Mouse (Mus musculus) effector memory CD4-positive, alpha-beta T cell, adult 7 months (primary cell): ENCODE data around the gene BC049352. TPM values are rescaled to one million over a fixed set of nuclear protein-coding genes. Genes with fewer than 3 reads are reported as not detected.

ENCODE experiments used
- polyA plus RNA-seq: library from polyadenylated mRNA; unstranded; fragments of 100-300 nt; shearing (Covaris generic); gene quantifications from one replicate; pipeline ENCODE4 v1.2.1, GENCODE M21; 2017

BC049352 gene
- polyA plus RNA-seq = 0.35 TPM

GRCm38 (mm10) chr9:45181770-45182169, at the start of gene BC049352:
TSS of gene BC049352 (plus strand) at chr9:45182007.

DNA sequence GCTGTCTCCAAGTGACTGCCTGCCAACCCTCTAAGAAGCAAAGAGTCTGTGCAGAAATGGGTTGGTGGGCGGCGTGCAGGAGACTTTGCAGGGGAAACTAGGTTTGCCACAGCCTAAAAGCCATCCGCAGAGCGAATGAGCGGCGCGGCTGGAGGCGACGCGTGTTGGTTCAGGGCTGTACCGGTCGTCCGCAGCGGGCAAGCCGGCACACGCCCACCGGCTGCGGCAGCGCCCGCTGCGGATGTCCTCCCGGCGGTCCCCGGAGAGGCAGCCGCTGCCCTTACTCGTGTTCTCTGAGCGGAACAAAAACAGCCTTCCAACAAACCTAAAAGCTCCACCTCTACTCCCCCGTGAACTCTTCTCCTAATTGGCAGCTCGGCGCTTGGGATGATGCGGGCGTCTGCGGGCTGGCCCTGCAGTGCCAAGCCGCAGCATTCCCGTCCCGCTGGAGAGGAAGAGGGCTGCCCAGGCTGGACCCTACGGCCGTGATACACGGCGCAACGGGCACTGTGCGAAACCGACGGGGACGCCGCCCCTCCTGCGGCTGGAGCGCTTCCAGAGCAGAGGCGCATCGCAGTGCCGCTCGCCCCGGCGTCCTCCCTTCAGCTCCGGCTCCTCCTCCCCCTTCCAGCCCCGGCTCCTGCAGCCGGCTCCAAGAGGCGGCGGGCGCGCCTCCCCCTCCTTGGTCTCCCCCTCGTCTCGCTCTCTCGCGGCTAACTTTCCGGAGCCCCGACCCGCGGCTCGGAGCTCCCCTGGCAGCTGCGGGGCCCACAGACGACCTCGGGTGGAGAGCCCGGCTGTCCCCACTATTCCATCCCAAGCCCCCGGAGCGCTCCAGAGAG, 43.4 kb upstream of the BC049352 start, which contains the start of gene Scn4b:
Gene Scn4b, plus strand, starts transcription at position 205 of the 842 bp plus-strand sequence.

GRCm38 (mm10) chr9:45203797-45204410, 22.1 kb downstream of the BC049352 start, which contains the start of gene Tmprss4:
TSS of gene Tmprss4 (minus strand) at chr9:45204092.

DNA sequence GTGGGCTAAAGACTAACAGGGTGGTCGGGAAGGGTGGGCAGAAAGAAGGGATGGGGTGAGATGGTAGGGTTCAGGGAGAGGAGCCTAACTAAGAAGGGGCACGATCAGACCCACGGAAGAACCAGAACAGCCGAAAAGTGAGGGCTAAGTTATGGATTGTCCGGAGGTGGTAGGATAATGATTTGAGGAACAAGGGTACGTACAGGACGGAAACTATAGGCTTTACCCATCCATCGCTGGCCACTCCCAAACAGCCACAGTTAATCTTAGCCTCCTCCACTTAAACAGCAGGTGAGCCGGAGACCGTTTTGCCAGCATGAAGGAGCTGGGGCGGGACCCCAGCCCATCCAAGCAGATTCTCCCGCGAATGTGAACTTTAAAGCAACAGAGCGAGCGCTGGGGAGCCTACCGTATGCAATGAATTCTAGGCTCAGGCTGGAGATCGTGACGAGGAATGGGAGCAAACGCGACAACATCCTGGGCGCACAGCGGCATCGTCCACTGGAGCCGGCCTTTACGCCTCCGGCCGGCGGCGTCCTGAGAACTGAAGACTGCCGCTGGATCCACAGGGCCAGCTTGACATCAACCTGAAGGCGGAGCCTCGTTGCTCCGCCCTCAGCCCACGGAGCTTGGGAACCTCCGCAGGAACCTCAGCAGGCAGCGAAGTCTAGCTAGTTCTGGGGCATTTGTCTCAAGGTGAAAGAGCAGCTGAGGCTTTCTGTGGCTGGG, 87.0 kb downstream of the BC049352 start, which contains the start of gene Il10ra:
Gene Il10ra, minus strand, starts transcription at position 553 of the 729 bp plus-strand sequence.

Other genes starting within 250 kb of the BC049352 start
- 37.5 TPM for gene Ube4a, start 216.4 kb upstream of the BC049352 start, polyA plus RNA-seq
- 696 TPM for gene Cd3g, start 201.6 kb upstream of the BC049352 start, polyA plus RNA-seq
- 496 TPM for gene Cd3d, start 200.2 kb upstream of the BC049352 start, polyA plus RNA-seq
- gene Cd3e, start 172.4 kb upstream of the BC049352 start, polyA plus RNA-seq = 852 TPM
- gene Mpzl2, start 142.2 kb upstream of the BC049352 start, polyA plus RNA-seq = not detected
- 38.9 TPM for gene Mpzl3, start 126.8 kb upstream of the BC049352 start, polyA plus RNA-seq
- gene Jaml, start 102.8 kb upstream of the BC049352 start, polyA plus RNA-seq = 19.8 TPM
- 0.28 TPM for gene Scn2b, start 64.2 kb upstream of the BC049352 start, polyA plus RNA-seq
- gene Scn4b, start 43.6 kb upstream of the BC049352 start, polyA plus RNA-seq = 0.32 TPM
- not detected for gene Tmprss4, start 22.1 kb downstream of the BC049352 start, polyA plus RNA-seq
- gene Il10ra, start 87.1 kb downstream of the BC049352 start, polyA plus RNA-seq = 29.7 TPM
- 0.16 TPM for gene Tmprss13, start 137.1 kb downstream of the BC049352 start, polyA plus RNA-seq
- gene Fxyd6, start 188.2 kb downstream of the BC049352 start, polyA plus RNA-seq = not detected
- gene Fxyd2, start 217.7 kb downstream of the BC049352 start, polyA plus RNA-seq = not detected
- gene Dscaml1, start 244.6 kb downstream of the BC049352 start, polyA plus RNA-seq = 0.37 TPM